Mouse (Mus musculus): ENCODE measurements around the gene Cfd. TPM values are rescaled to one million over a fixed set of nuclear protein-coding genes. Genes with fewer than 3 reads are reported as not detected.

Gene Cfd
- polyA plus RNA-seq, 1 experiment from 2014 or later, result not detected

DNA sequence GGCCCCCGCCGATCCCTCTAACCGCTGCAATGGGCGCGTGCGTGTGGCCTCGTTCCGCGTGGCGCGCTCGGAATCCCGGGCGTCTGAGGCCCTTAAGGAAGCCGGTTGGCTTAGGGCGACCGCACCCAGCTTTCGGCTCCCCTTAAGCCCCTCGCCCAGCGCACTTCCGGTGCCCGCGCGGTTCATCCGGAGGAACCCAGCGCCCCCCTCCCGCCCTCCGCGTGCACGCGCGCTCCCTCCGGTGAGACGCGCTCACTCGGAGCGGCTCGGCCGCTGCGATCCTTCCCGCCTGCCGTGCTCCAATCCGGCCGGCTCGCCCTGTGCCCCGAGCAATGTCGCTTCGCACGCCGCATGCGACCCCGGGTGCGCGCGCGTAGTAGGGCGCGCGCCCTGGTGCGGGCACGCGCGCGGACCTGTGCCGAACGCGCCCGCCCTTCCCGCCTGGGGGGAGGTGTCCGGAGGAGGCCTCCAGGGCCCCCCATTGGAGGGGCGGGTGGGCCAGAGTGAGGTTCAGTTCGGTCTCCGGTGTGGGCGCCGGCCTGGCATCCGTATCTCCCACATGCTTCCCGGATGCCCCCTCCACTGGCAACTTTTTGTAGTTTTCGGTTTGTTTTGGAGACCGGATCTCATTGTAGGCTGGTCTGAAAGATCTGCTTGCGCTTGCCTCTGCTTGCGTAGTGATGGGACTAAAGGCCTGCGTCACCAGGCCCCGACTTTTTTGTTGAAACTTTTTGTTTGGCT, 35.7 kb upstream of the Cfd start:
- H3K4me3 ChIP-seq (replicated peaks), result peak overlapping the region; percentile 99
- H3K9me3 ChIP-seq, result no peaks in the 10 kb centered on the region
- peak overlapping the region; percentile 100 for H3K27ac ChIP-seq
- peaks cover 55% of the 10 kb centered on the region for H3K4me1 ChIP-seq (replicated peaks)
- H3K36me3 ChIP-seq, result peaks cover 40% of the 10 kb centered on the region
- H3K4me2 ChIP-seq, result peak overlapping the region; percentile 100
- H3K27me3 ChIP-seq, result no peaks in the 10 kb centered on the region
- WGBS, result under 1% methylated on average over 83 of the region's 83 CpGs
- ATAC-seq (ENCODE audit: insufficient number of reproducible peaks, insufficient read depth, low FRiP score, low TSS enrichment, low read depth), result peak; percentile 4; the same call in 1 of the 2 replicates
- H3K9ac ChIP-seq (replicated peaks), result peak overlapping the region; percentile 98

DNA sequence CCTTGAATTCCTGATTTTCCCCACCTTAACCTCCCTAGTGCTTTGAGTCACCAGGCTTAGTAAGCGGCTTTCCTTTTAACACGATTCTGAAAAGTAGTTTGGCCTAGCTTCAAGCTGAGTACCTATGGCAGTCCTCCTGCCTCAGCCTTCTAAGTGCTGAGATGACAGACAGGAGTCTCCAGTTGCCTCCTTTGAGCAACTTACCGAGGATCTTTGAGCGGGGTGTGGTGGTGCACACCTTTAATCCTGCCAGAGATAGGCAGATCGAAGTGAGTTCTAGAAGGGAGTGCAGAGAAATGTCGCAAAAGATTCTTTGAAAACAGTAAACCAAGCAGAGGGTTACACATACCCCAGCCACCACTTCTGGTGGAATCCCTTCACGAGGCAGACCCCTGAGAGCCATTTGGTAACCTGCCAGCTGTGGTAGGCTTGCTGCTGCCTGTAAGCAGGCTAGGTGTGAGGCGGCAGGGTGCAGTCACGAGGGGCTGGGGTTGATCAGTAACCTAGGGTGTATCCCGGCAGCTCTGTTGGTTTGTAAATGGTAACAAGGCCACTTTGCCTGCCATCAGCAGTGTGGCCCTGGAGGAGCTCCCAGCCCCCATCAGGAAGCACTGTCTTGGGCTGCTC, 35.0 kb upstream of the Cfd start:
- H3K27ac ChIP-seq, result peak overlapping the region; percentile 100
- peak overlapping the region; percentile 99 for H3K4me3 ChIP-seq (replicated peaks)
- no peaks in the 10 kb centered on the region for H3K27me3 ChIP-seq
- H3K4me2 ChIP-seq, result peak overlapping the region; percentile 100
- no peak for ATAC-seq (ENCODE audit: insufficient number of reproducible peaks, insufficient read depth, low FRiP score, low TSS enrichment, low read depth)
- peak overlapping the region; percentile 98 for H3K9ac ChIP-seq (replicated peaks)
- H3K9me3 ChIP-seq, result no peaks in the 10 kb centered on the region
- H3K4me1 ChIP-seq (replicated peaks), result peaks cover 59% of the 10 kb centered on the region
- WGBS, result 4% methylated on average over 10 of the region's 10 CpGs
- H3K36me3 ChIP-seq, result peaks cover 47% of the 10 kb centered on the region

GRCm38 (mm10) chr10:79856280-79856679, 34.4 kb upstream of the Cfd start:
- Histone ChIP-seq H3K9ac (replicated peaks) (peak overlapping the region; percentile 98), H3K36me3 (peaks cover 51% of the 10 kb centered on the region), H3K4me2 (peak overlapping the region; percentile 100), H3K27ac (peak overlapping the region; percentile 72), H3K4me1 (replicated peaks) (peaks cover 62% of the 10 kb centered on the region), H3K9me3 (no peaks in the 10 kb centered on the region), H3K27me3 (no peaks in the 10 kb centered on the region), H3K4me3 (replicated peaks) (peak overlapping the region; percentile 99)
- ATAC-seq (ENCODE audit: insufficient number of reproducible peaks, insufficient read depth, low FRiP score, low TSS enrichment, low read depth), result no peak
- WGBS, result 63% methylated on average over 6 of the region's 6 CpGs

DNA sequence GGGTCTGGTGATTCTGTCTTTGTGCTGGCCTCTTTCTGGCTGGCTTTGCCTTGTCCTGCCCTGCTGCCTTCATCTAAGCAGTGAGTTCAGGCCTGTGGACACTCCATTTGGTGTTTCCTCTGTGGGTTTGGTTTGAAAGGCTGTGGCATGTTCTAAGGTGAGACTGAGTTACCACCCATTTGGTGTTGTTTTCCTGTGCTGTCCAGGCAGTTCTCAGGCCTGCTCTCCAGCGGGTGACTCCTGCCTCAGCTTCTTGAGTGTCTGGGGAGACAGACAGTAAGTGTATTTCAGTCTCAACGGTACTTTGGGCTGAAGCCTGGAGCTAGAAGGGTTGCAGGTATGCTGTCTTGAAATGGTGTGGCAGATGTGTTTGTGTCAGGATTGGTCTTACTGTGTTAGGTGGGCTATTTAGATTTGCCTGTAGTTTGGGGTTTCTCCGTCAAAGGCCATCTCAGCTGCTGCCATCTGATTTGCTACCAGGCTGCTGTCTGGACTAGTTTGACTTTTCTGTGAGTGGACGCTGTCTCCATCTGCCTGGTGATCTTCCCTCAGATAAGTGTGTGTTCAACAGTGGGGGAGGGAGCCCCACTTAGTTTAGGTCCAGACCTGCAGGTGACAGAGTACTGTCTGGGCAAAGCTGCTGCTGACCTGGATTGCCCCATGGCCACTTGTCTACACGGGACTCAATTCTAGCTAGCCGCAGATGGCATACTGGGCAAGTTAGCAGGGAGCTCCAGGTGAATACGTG, 33.8 kb upstream of the Cfd start:
- H3K27me3 ChIP-seq, result no peaks in the 10 kb centered on the region
- peaks cover 57% of the 10 kb centered on the region for H3K36me3 ChIP-seq
- no peaks in the 10 kb centered on the region for H3K9me3 ChIP-seq
- H3K4me2 ChIP-seq, result peak overlapping the region; percentile 100
- H3K27ac ChIP-seq, result peak overlapping the region; percentile 72
- 60% methylated on average over 7 of the region's 7 CpGs for WGBS
- ATAC-seq (ENCODE audit: insufficient number of reproducible peaks, insufficient read depth, low FRiP score, low TSS enrichment, low read depth), result no peak
- H3K9ac ChIP-seq (replicated peaks), result peak overlapping the region; percentile 98
- H3K4me1 ChIP-seq (replicated peaks), result peaks cover 56% of the 10 kb centered on the region
- peak overlapping the region; percentile 99 for H3K4me3 ChIP-seq (replicated peaks)

DNA sequence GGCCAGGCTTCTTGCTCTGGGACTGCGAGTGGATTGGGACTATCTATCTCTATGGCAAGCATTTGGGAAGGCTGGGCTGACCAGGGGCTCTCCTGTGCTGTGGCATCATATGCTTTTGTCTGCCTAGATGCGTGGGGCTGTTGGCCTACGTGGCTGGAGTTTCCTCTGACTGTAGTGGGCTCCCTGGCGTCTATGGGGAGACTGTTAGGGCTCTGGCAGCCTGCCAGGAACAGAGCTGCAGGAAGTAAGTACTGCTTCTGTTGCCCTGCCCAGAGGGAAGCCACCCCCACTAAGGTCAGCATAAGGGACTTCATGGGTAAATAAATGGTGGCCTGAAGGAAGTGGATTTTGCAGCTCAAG, 33.2 kb upstream of the Cfd start:
- Histone ChIP-seq H3K27ac (peak overlapping the region; percentile 72), H3K9me3 (no peaks in the 10 kb centered on the region), H3K27me3 (no peaks in the 10 kb centered on the region), H3K4me1 (replicated peaks) (peaks cover 50% of the 10 kb centered on the region), H3K4me3 (replicated peaks) (peak overlapping the region; percentile 99), H3K36me3 (peaks cover 62% of the 10 kb centered on the region), H3K4me2 (peak overlapping the region; percentile 100), H3K9ac (replicated peaks) (peak overlapping the region; percentile 98)
- 39% methylated on average over 4 of the region's 4 CpGs for WGBS
- no peak for ATAC-seq (ENCODE audit: insufficient number of reproducible peaks, insufficient read depth, low FRiP score, low TSS enrichment, low read depth)

DNA sequence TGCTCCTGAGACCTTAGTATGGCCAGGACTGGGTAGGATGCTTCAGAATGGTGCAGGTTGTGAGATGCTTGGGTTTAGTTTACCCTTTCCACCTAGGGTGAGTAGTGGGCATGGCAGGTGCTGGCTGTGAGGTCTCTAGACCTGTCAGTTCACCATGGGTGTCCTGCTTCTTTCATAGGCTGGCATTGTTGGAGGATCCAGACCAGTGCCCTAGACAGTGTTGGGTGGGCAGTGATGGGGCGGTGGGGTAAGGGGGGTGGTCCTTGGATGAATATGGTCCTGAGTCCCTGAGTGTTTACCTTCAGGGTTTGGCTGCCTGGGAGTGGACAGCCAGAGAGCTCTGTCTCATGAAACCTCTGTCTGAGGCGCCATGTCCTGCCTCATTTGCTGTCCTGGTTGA, 32.8 kb upstream of the Cfd start:
- Histone ChIP-seq H3K4me3 (replicated peaks) (peak overlapping the region; percentile 99), H3K27ac (0 out of 2 replicates have a peak overlapping the region, but pooled peaks have one; percentile 72), H3K36me3 (peaks cover 67% of the 10 kb centered on the region), H3K4me2 (peak overlapping the region; percentile 100), H3K9ac (replicated peaks) (peak overlapping the region; percentile 98), H3K4me1 (replicated peaks) (peaks cover 48% of the 10 kb centered on the region), H3K9me3 (no peaks in the 10 kb centered on the region), H3K27me3 (no peaks in the 10 kb centered on the region)
- WGBS, result 84% methylated on average over 2 of the region's 2 CpGs
- ATAC-seq (ENCODE audit: insufficient number of reproducible peaks, insufficient read depth, low FRiP score, low TSS enrichment, low read depth), result no peak

DNA sequence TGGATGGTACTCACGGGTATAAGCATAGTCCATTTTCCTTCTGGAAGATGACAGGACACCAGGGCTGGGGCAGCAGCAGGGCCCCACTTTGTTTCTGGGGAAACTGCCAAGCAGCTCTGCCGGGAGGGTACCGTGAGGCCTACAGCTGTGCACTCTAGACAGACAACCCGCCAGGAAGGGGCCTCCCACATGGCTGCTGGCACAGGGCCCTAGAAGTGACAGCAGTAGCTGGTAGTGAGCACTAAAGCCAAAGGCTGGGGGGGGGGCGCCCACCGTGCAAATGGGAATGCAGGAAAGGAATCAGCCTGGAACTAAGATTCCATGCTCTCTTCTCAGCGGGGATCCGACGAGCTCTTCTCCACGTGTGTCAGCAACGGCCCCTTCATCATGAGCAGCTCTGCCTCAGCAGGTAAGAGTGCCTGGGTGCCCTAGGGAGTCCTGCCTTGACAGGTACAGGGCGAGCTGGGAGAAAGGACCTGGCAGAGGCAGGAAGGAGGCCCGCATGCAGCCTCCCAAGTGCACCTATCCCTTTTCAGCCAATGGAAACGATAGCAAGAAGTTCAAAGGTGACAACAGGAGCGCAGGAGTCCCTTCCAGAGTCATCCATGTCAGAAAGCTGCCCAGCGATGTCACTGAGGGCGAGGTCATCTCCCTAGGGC, 32.1 kb upstream of the Cfd start:
- H3K4me3 ChIP-seq (replicated peaks), result peak overlapping the region; percentile 99; the same call in 1 of the 2 replicates
- peaks cover 45% of the 10 kb centered on the region for H3K4me1 ChIP-seq (replicated peaks)
- no peaks in the 10 kb centered on the region for H3K27me3 ChIP-seq
- H3K27ac ChIP-seq, result 0 out of 2 replicates have a peak overlapping the region, but pooled peaks have one; percentile 23
- no peak for ATAC-seq (ENCODE audit: insufficient number of reproducible peaks, insufficient read depth, low FRiP score, low TSS enrichment, low read depth)
- peaks cover 73% of the 10 kb centered on the region for H3K36me3 ChIP-seq
- H3K9ac ChIP-seq (replicated peaks), result 0 out of 2 replicates have a peak overlapping the region, but pooled peaks have one; percentile 98
- peak overlapping the region; percentile 100 for H3K4me2 ChIP-seq
- WGBS, result 70% methylated on average over 17 of the region's 17 CpGs
- no peaks in the 10 kb centered on the region for H3K9me3 ChIP-seq

DNA sequence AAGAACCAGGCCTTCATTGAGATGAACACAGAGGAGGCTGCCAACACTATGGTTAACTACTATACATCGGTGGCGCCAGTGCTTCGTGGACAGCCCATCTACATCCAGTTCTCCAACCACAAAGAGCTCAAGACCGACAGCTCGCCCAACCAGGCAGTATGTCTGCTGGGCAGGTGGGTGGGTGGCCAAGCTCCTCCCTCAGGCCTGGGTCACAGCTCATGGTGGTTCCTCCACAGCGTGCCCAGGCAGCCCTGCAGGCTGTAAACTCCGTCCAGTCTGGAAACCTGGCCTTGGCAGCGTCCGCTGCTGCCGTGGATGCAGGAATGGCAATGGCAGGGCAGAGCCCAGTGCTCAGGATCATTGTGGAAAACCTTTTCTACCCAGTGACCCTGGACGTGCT, 31.5 kb upstream of the Cfd start:
- peaks cover 45% of the 10 kb centered on the region for H3K4me1 ChIP-seq (replicated peaks)
- 0 out of 2 replicates have a peak overlapping the region, but pooled peaks have one; percentile 3 for H3K4me3 ChIP-seq (replicated peaks)
- WGBS, result 90% methylated on average over 11 of the region's 11 CpGs
- no peaks in the 10 kb centered on the region for H3K9me3 ChIP-seq
- H3K9ac ChIP-seq (replicated peaks), result no peak overlapping the region
- H3K4me2 ChIP-seq, result no peak overlapping the region
- no peak overlapping the region for H3K27ac ChIP-seq
- no peaks in the 10 kb centered on the region for H3K27me3 ChIP-seq
- peaks cover 79% of the 10 kb centered on the region for H3K36me3 ChIP-seq
- ATAC-seq (ENCODE audit: insufficient number of reproducible peaks, insufficient read depth, low FRiP score, low TSS enrichment, low read depth), result no peak

- WGBS, result 92% methylated on average over 26 of the region's 26 CpGs
- no peaks in the 10 kb centered on the region for H3K27me3 ChIP-seq
- ATAC-seq (ENCODE audit: insufficient number of reproducible peaks, insufficient read depth, low FRiP score, low TSS enrichment, low read depth), result no peak
- H3K4me1 ChIP-seq (replicated peaks), result peaks cover 53% of the 10 kb centered on the region
- H3K9me3 ChIP-seq, result no peaks in the 10 kb centered on the region
- peaks cover 91% of the 10 kb centered on the region for H3K36me3 ChIP-seq
- peak overlapping the region; percentile 1; the same call in 1 of the 2 replicates for H3K27ac ChIP-seq
- no peak overlapping the region for H3K9ac ChIP-seq (replicated peaks)
- no peak overlapping the region; the same call in 1 of the 2 replicates for H3K4me2 ChIP-seq
- no peak overlapping the region; the same call in 1 of the 2 replicates for H3K4me3 ChIP-seq (replicated peaks)
These were observed 30.4 kb upstream of the Cfd start for GRCm38 (mm10) chr10:79860079-79860911.

Data from limb, embryonic 12.5 days (tissue).